Mouse (Mus musculus) erythroid progenitor cell, adult 5-6 weeks (primary cell): Measurements from ENCODE around the gene Gzme. TPM values are rescaled to one million over a fixed set of nuclear protein-coding genes. Genes with fewer than 3 reads are reported as not detected.

Experiments used
- total RNA-seq, 2 experiments: library from RNA; stranded (forward) in 1 of 2; stranded (reverse) in 1 of 2; fragments of 150-400 nt in 1 of 2; fragments of 186-747, 209-891 nt in 1 of 2; gene quantifications; 2 replicates each; pipeline versions ENCODE4 v1.2.3 to v1.2.4; 2015 to 2017; ENCODE audit warnings: low replicate concordance in 2 of 2

Gzme gene
- total RNA-seq, 2 experiments from 2014 or later, result not detected

Other genes with a start within 250 kb of the Gzme start
- gene Cbln3, start 236.2 kb downstream of the Gzme start, total RNA-seq (2015; ENCODE audit: low replicate concordance), result 0.42 TPM in 1 of 2 replicates, not detected in the other
- not detected in 2 replicates for gene Cbln3, start 236.2 kb downstream of the Gzme start, total RNA-seq (2017; ENCODE audit: low replicate concordance)
- gene Khnyn, start 235.7 kb downstream of the Gzme start, total RNA-seq (2015; ENCODE audit: low replicate concordance), result 3.2 and 3.8 TPM in 2 replicates
- gene Khnyn, start 235.7 kb downstream of the Gzme start, total RNA-seq (2017; ENCODE audit: low replicate concordance), result 5.0 and 8.1 TPM in 2 replicates
- gene Sdr39u1, start 220.3 kb downstream of the Gzme start, total RNA-seq (2015; ENCODE audit: low replicate concordance), result 5.4 and 5.9 TPM in 2 replicates
- gene Sdr39u1, start 220.3 kb downstream of the Gzme start, total RNA-seq (2017; ENCODE audit: low replicate concordance), result 0.64 TPM in 1 of 2 replicates, not detected in the other
- gene Cma1, start 175.9 kb downstream of the Gzme start, total RNA-seq (2015; ENCODE audit: low replicate concordance), result not detected in 2 replicates
- not detected in 2 replicates for gene Cma1, start 175.9 kb downstream of the Gzme start, total RNA-seq (2017; ENCODE audit: low replicate concordance)
- not detected in 2 replicates for gene Cma2, start 169.6 kb downstream of the Gzme start, total RNA-seq (2015; ENCODE audit: low replicate concordance)
- gene Cma2, start 169.6 kb downstream of the Gzme start, total RNA-seq (2017; ENCODE audit: low replicate concordance), result not detected in 2 replicates
- gene Mcpt1, start 102.7 kb downstream of the Gzme start, total RNA-seq (2015; ENCODE audit: low replicate concordance), result not detected in 2 replicates
- 1.8 TPM in 1 of 2 replicates, not detected in the other for gene Mcpt1, start 102.7 kb downstream of the Gzme start, total RNA-seq (2017; ENCODE audit: low replicate concordance)
- gene Mcpt9, start 90.1 kb downstream of the Gzme start, total RNA-seq (2015; ENCODE audit: low replicate concordance), result not detected in 2 replicates
- gene Mcpt9, start 90.1 kb downstream of the Gzme start, total RNA-seq (2017; ENCODE audit: low replicate concordance), result not detected in 2 replicates
- gene Mcpt2, start 78.6 kb downstream of the Gzme start, total RNA-seq (2015; ENCODE audit: low replicate concordance), result not detected in 2 replicates
- gene Mcpt2, start 78.6 kb downstream of the Gzme start, total RNA-seq (2017; ENCODE audit: low replicate concordance), result not detected in 2 replicates
- gene Mcpt4, start 58.3 kb downstream of the Gzme start, total RNA-seq (2015; ENCODE audit: low replicate concordance), result not detected in 2 replicates
- gene Mcpt4, start 58.3 kb downstream of the Gzme start, total RNA-seq (2017; ENCODE audit: low replicate concordance), result not detected in 2 replicates
- gene Mcpt8, start 35.4 kb downstream of the Gzme start, total RNA-seq (2015; ENCODE audit: low replicate concordance), result 169 and 180 TPM in 2 replicates
- 49.1 and 57.2 TPM in 2 replicates for gene Mcpt8, start 35.4 kb downstream of the Gzme start, total RNA-seq (2017; ENCODE audit: low replicate concordance)
- 241 and 321 TPM in 2 replicates for gene Ctsg, start 18.1 kb downstream of the Gzme start, total RNA-seq (2015; ENCODE audit: low replicate concordance)
- 119 and 142 TPM in 2 replicates for gene Ctsg, start 18.1 kb downstream of the Gzme start, total RNA-seq (2017; ENCODE audit: low replicate concordance)
- gene Gzmd, start 12.0 kb upstream of the Gzme start, total RNA-seq (2015; ENCODE audit: low replicate concordance), result not detected in 2 replicates
- gene Gzmd, start 12.0 kb upstream of the Gzme start, total RNA-seq (2017; ENCODE audit: low replicate concordance), result not detected in 2 replicates
- not detected in 2 replicates for gene Gzmg, start 39.0 kb upstream of the Gzme start, total RNA-seq (2015; ENCODE audit: low replicate concordance)
- not detected in 2 replicates for gene Gzmg, start 39.0 kb upstream of the Gzme start, total RNA-seq (2017; ENCODE audit: low replicate concordance)
- not detected in 2 replicates for gene Gzmn, start 54.0 kb upstream of the Gzme start, total RNA-seq (2015; ENCODE audit: low replicate concordance)
- not detected in 2 replicates for gene Gzmn, start 54.0 kb upstream of the Gzme start, total RNA-seq (2017; ENCODE audit: low replicate concordance)
- not detected in 2 replicates for gene Gzmf, start 90.8 kb upstream of the Gzme start, total RNA-seq (2015; ENCODE audit: low replicate concordance)
- not detected in 2 replicates for gene Gzmf, start 90.8 kb upstream of the Gzme start, total RNA-seq (2017; ENCODE audit: low replicate concordance)
- gene Gzmc, start 114.0 kb upstream of the Gzme start, total RNA-seq (2015; ENCODE audit: low replicate concordance), result not detected in 2 replicates
- not detected in 2 replicates for gene Gzmc, start 114.0 kb upstream of the Gzme start, total RNA-seq (2017; ENCODE audit: low replicate concordance)
- 6.3 TPM in 1 of 2 replicates, not detected in the other for gene Gzmb, start 141.6 kb upstream of the Gzme start, total RNA-seq (2015; ENCODE audit: low replicate concordance)
- not detected in 2 replicates for gene Gzmb, start 141.6 kb upstream of the Gzme start, total RNA-seq (2017; ENCODE audit: low replicate concordance)
- not detected in 2 replicates for gene Atp12a, start 244.4 kb upstream of the Gzme start, total RNA-seq (2015; ENCODE audit: low replicate concordance)
- not detected in 2 replicates for gene Atp12a, start 244.4 kb upstream of the Gzme start, total RNA-seq (2017; ENCODE audit: low replicate concordance)